Mouse (Mus musculus) midbrain, embryonic 11.5 days (tissue): Measurements from ENCODE around the gene Aox3. TPM values are rescaled to one million over a fixed set of nuclear protein-coding genes. Genes with fewer than 3 reads are reported as not detected.

Experiments used
- ATAC-seq: fragments of 200-750 bp; cut with Nextera tagmentation; 2 replicates; pipeline ENCODE4 v1.8.0; 2017; ENCODE audit warnings: moderate TSS enrichment, moderate library complexity; ENCODE audit not compliant: low FRiP score
- DNase-seq: peaks from one replicate; pipeline ENCODE4 v3.0.0; 2015; ENCODE audit warnings: low spot score; ENCODE audit errors: missing footprints
- H3K27ac ChIP-seq: fragments of 300-500 bp; sonication (generic); 2 replicates; pipeline ENCODE4 v1.5.1; 2014; ENCODE audit warnings: low read depth, low read length
- H3K27me3 ChIP-seq: fragments of 300-500 bp; sonication (generic); 2 replicates; pipeline ENCODE4 v1.6.1; 2014; ENCODE audit warnings: mild to moderate bottlenecking, low read length, moderate library complexity, mixed read lengths; ENCODE audit not compliant: control insufficient read depth, insufficient read depth
- H3K36me3 ChIP-seq: fragments of 300-500 bp; sonication (generic); 2 replicates; pipeline ENCODE4 v1.6.1; 2014; ENCODE audit warnings: mild to moderate bottlenecking, low read length, moderate library complexity, mixed read lengths; ENCODE audit not compliant: control insufficient read depth, insufficient read depth
- H3K4me1 ChIP-seq: fragments of 300-500 bp; sonication (generic); 2 replicates; pipeline ENCODE4 v1.6.1; 2014; ENCODE audit warnings: low read length; ENCODE audit not compliant: control insufficient read depth, insufficient read depth
- H3K4me2 ChIP-seq: fragments of 300-500 bp; sonication (generic); 2 replicates; pipeline ENCODE4 v1.6.1; 2014; ENCODE audit warnings: mild to moderate bottlenecking, moderate library complexity
- H3K4me3 ChIP-seq: fragments of 300-500 bp; sonication (generic); 2 replicates; pipeline ENCODE4 v1.5.1; 2014; ENCODE audit warnings: low read depth, low read length
- H3K9ac ChIP-seq: fragments of 300-500 bp; sonication (generic); 2 replicates; pipeline ENCODE4 v1.6.1; 2014; ENCODE audit warnings: low read length
- H3K9me3 ChIP-seq: fragments of 300-500 bp; sonication (generic); 2 replicates; pipeline ENCODE4 v1.6.1; 2016; ENCODE audit warnings: low read length; ENCODE audit not compliant: control insufficient read depth
- WGBS: fragments of 180-500 bp; shearing (Covaris S2); extraction: QIAGEN DNeasy Blood & Tissue Kit; methylation state at CpG from one replicate; pipeline ENCODE4 v1.1.7; 2014; 5-methylcytosine and 5-hydroxymethylcytosine counted together
- polyA plus RNA-seq: library from polyadenylated mRNA; unstranded; fragments of >200 nt; fragmentation: Nextera tagmentation; extraction: Ambion mirVana; gene quantifications from 2 replicates; pipeline ENCODE4 v1.2.1, GENCODE M21; 2014

Aox3 gene
- polyA plus RNA-seq, 1 experiment from 2014 or later: 0.07 TPM

- 85% methylated on average over 2 of the region's 2 CpGs for WGBS
- peak; percentile 62 for DNase-seq
These were observed 38.7 kb upstream of the Aox3 start for GRCm38 (mm10) chr1:58074266-58074665.

GRCm38 (mm10) chr1:58077882-58078281, 35.0 kb upstream of the Aox3 start:
- DNase-seq (no peak), ATAC-seq (no peak)
- Histone ChIP-seq H3K27ac (no peak overlapping the region), H3K27me3 (no peaks in the 10 kb centered on the region), H3K9ac (no peak overlapping the region), H3K4me3 (no peak overlapping the region), H3K4me1 (no peaks in the 10 kb centered on the region), H3K36me3 (no peaks in the 10 kb centered on the region), H3K9me3 (no peaks in the 10 kb centered on the region), H3K4me2 (no peak overlapping the region)

More at GRCm38 (mm10) chr1:58074266-58074665, 38.7 kb upstream of the Aox3 start:
- Histone ChIP-seq H3K27me3 (no peaks in the 10 kb centered on the region), H3K4me1 (no peaks in the 10 kb centered on the region), H3K9me3 (no peaks in the 10 kb centered on the region), H3K36me3 (no peaks in the 10 kb centered on the region), H3K9ac (no peak overlapping the region), H3K4me2 (no peak overlapping the region), H3K4me3 (no peak overlapping the region), H3K27ac (no peak overlapping the region)
- no peak for ATAC-seq

- peak; percentile 33 for DNase-seq
- Histone ChIP-seq H3K27me3 (no peaks in the 10 kb centered on the region), H3K4me1 (no peaks in the 10 kb centered on the region), H3K4me3 (no peak overlapping the region), H3K9ac (no peak overlapping the region), H3K27ac (no peak overlapping the region), H3K9me3 (no peaks in the 10 kb centered on the region), H3K36me3 (no peaks in the 10 kb centered on the region), H3K4me2 (no peak overlapping the region)
- no peak for ATAC-seq
- 94% methylated on average over 7 of the region's 7 CpGs for WGBS
These were observed 34.5 kb upstream of the Aox3 start for GRCm38 (mm10) chr1:58078390-58078789.

- ATAC-seq (no peak), DNase-seq (peak; percentile 37)
- Histone ChIP-seq H3K27ac (no peak overlapping the region), H3K36me3 (no peaks in the 10 kb centered on the region), H3K4me2 (no peak overlapping the region), H3K9ac (no peak overlapping the region), H3K4me3 (no peak overlapping the region), H3K9me3 (no peaks in the 10 kb centered on the region), H3K4me1 (no peaks in the 10 kb centered on the region), H3K27me3 (no peaks in the 10 kb centered on the region)
- WGBS: 93% methylated on average over 5 of the region's 5 CpGs
These were observed 33.2 kb upstream of the Aox3 start for GRCm38 (mm10) chr1:58079689-58080088.

- ATAC-seq: no peak
- Histone ChIP-seq H3K27me3 (no peaks in the 10 kb centered on the region), H3K9me3 (no peaks in the 10 kb centered on the region), H3K9ac (no peak overlapping the region), H3K36me3 (no peaks in the 10 kb centered on the region), H3K4me2 (no peak overlapping the region), H3K27ac (no peak overlapping the region), H3K4me1 (no peaks in the 10 kb centered on the region), H3K4me3 (no peak overlapping the region)
- WGBS: 84% methylated on average over 4 of the region's 4 CpGs
- DNase-seq: no peak
These were observed 32.5 kb upstream of the Aox3 start for GRCm38 (mm10) chr1:58080446-58080845.

GRCm38 (mm10) chr1:58081356-58081755, 31.6 kb upstream of the Aox3 start:
- no peak for ATAC-seq
- Histone ChIP-seq H3K36me3 (no peaks in the 10 kb centered on the region), H3K27ac (no peak overlapping the region), H3K9ac (no peak overlapping the region), H3K9me3 (no peaks in the 10 kb centered on the region), H3K4me2 (no peak overlapping the region), H3K4me1 (no peaks in the 10 kb centered on the region), H3K4me3 (no peak overlapping the region), H3K27me3 (no peaks in the 10 kb centered on the region)
- WGBS: 89% methylated on average over 5 of the region's 5 CpGs
- no peak for DNase-seq

GRCm38 (mm10) chr1:58089316-58089715, 23.6 kb upstream of the Aox3 start:
- DNase-seq (no peak), ATAC-seq (no peak)
- H3K9ac ChIP-seq: no peak overlapping the region
- no peak overlapping the region for H3K27ac ChIP-seq
- H3K4me3 ChIP-seq: no peak overlapping the region
- 63% methylated on average over 5 of the region's 5 CpGs for WGBS
- no peaks in the 10 kb centered on the region for H3K9me3 ChIP-seq
- no peaks in the 10 kb centered on the region for H3K27me3 ChIP-seq
- H3K4me1 ChIP-seq: no peaks in the 10 kb centered on the region
- no peak overlapping the region for H3K4me2 ChIP-seq
- H3K36me3 ChIP-seq: no peaks in the 10 kb centered on the region

GRCm38 (mm10) chr1:58090191-58090590, 22.7 kb upstream of the Aox3 start:
- no peaks in the 10 kb centered on the region for H3K9me3 ChIP-seq
- ATAC-seq: no peak
- H3K36me3 ChIP-seq: no peaks in the 10 kb centered on the region
- H3K4me2 ChIP-seq: no peak overlapping the region
- no peaks in the 10 kb centered on the region for H3K4me1 ChIP-seq
- H3K27ac ChIP-seq: no peak overlapping the region
- no peak overlapping the region for H3K9ac ChIP-seq
- H3K4me3 ChIP-seq: no peak overlapping the region
- no peaks in the 10 kb centered on the region for H3K27me3 ChIP-seq
- WGBS: 86% methylated on average over 4 of the region's 4 CpGs
- no peak for DNase-seq

- H3K36me3 ChIP-seq: no peaks in the 10 kb centered on the region
- H3K9me3 ChIP-seq: no peaks in the 10 kb centered on the region
- H3K4me3 ChIP-seq: no peak overlapping the region
- ATAC-seq: no peak
- DNase-seq: no peak
- H3K4me1 ChIP-seq: no peaks in the 10 kb centered on the region
- no peaks in the 10 kb centered on the region for H3K27me3 ChIP-seq
- no peak overlapping the region for H3K27ac ChIP-seq
- no peak overlapping the region for H3K9ac ChIP-seq
- H3K4me2 ChIP-seq: no peak overlapping the region
- WGBS: 81% methylated on average over 3 of the region's 3 CpGs
These were observed 21.7 kb upstream of the Aox3 start for GRCm38 (mm10) chr1:58091213-58091612.
